In the genomic region with DNA sequence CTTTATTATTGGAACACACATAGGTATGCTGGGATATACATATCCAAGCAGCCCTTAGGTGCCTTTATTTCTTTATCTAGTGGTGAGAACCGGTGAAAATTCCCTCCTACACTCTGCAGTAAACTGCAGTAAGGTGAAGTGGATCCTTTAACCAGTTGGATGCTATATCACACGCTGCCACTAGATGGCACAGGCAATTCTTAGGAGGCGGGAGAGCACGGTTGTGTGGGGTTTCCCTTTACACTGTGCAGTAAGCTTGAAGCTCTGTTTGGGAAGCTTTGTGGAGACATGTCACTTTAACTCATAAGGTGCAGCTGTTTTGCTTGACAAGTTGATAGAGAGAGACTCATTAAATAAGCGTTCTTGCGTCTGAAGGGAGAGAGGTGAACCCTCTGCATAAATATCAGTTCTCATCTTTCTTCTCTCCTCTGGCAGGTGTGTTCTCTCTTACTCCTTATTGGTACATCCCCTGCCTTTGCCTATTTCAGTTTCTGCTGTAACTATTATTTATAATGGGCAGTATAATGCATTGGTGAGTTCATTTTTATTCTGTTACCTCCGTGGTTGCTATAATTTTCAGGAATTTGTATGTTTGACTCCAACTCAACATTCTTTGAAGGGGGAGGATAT, we compare ENCODE assay signal across 8 mouse cellular contexts. TPM values are rescaled to one million over a fixed set of nuclear protein-coding genes. Genes with fewer than 3 reads are reported as not detected.
DNase-seq lines count a peak whose midpoint lies in the region; ATAC-seq and TF ChIP-seq lines count a peak whose summit lies in the region.

No protein-coding gene starts in this region.

- no peaks in the 10 kb centered on the region for H3K36me3 ChIP-seq in MEL (ENCODE audit: control insufficient read depth in 1 of 2, insufficient read depth in 2 of 2, low read length in 2 of 2)
- H3K36me3 ChIP-seq in embryonic facial prominence, embryonic 15.5 days: no peaks in the 10 kb centered on the region
- no peaks in the 10 kb centered on the region for H3K36me3 ChIP-seq in hindbrain, embryonic 10.5 days

- 0 out of 4 replicates have a peak, but pooled peaks cover 0 to 1% of the 10 kb centered on the region in 2 experiments for H3K27me3 ChIP-seq in MEL (ENCODE audit: control insufficient read depth in 1 of 2, insufficient read depth in 2 of 2, low read length in 2 of 2)
- no peaks in the 10 kb centered on the region for H3K27me3 ChIP-seq in embryonic facial prominence, embryonic 15.5 days
- no peaks in the 10 kb centered on the region for H3K27me3 ChIP-seq in hindbrain, embryonic 10.5 days (ENCODE audit: insufficient read depth, poor library complexity, severe bottlenecking)

- peak; percentile 77 for DNase-seq in MEL (ENCODE audit: low read depth, low spot score)
- peak; percentile 64 for DNase-seq in hindbrain, embryonic 10.5 days (ENCODE audit: low spot score)
- peak; percentile 73 to 78 for DNase-seq in layer of hippocampus, postnatal 10 days (ENCODE audit: low spot score in 2 of 2)
- peak; percentile 74 for DNase-seq in lung, postnatal 10 days
- peak; percentile 82 for DNase-seq in retina, postnatal 1 day

- TF ChIP-seq EP300 in MEL (IDR thresholded peaks at IDR 0.05; ENCODE audit: low read depth in 1 of 2, low read length in 2 of 2): no peak

- H3K4me1 ChIP-seq in MEL (ENCODE audit: control insufficient read depth in 1 of 2, insufficient read depth in 2 of 2, low read length in 2 of 2): no peaks in the 10 kb centered on the region
- no peaks in the 10 kb centered on the region for H3K4me1 ChIP-seq in bone marrow macrophage, adult 2 months (ENCODE audit: control insufficient read depth, insufficient read depth, low read length)
- no peaks in the 10 kb centered on the region for H3K4me1 ChIP-seq in embryonic facial prominence, embryonic 15.5 days
- H3K4me1 ChIP-seq in hindbrain, embryonic 10.5 days (replicated peaks): no peaks in the 10 kb centered on the region

- no peak overlapping the region for H3K4me3 ChIP-seq in MEL (ENCODE audit: control insufficient read depth in 1 of 2, insufficient read depth in 1 of 2, low read depth in 2 of 2, low read length in 2 of 2)
- no peak overlapping the region for H3K4me3 ChIP-seq in bone marrow macrophage, adult 2 months (ENCODE audit: insufficient read depth, low read length)
- no peak overlapping the region for H3K4me3 ChIP-seq in embryonic facial prominence, embryonic 15.5 days (replicated peaks)
- no peak overlapping the region for H3K4me3 ChIP-seq in hindbrain, embryonic 10.5 days

- no peak for TF ChIP-seq POLR2A in MEL (IDR thresholded peaks at IDR 0.05; ENCODE audit: control insufficient read depth in 1 of 2, insufficient read depth in 1 of 2, low read depth in 1 of 2, low read length in 2 of 2, poor library complexity in 1 of 2)
- no peak for TF ChIP-seq POLR2A in bone marrow macrophage, adult 2 months (IDR thresholded peaks at IDR 0.05; ENCODE audit: borderline replicate concordance, low read depth, low read length)

- TF ChIP-seq RAD21 in MEL (IDR thresholded peaks at IDR 0.05; ENCODE audit: low read depth, low read length): peak; percentile 50

- WGBS in embryonic facial prominence, embryonic 15.5 days: 8% methylated on average over 7 of the region's 7 CpGs
- WGBS in hindbrain, embryonic 10.5 days: 12% methylated on average over 7 of the region's 7 CpGs

- no peaks in the 10 kb centered on the region for H3K9me3 ChIP-seq in MEL (replicated peaks; ENCODE audit: insufficient read depth, low read length)
- no peaks in the 10 kb centered on the region for H3K9me3 ChIP-seq in embryonic facial prominence, embryonic 15.5 days (replicated peaks)
- H3K9me3 ChIP-seq in hindbrain, embryonic 10.5 days: no peaks in the 10 kb centered on the region

- no peak overlapping the region for H3K27ac ChIP-seq in MEL (ENCODE audit: control insufficient read depth, low read depth, low read length)
- H3K27ac ChIP-seq in bone marrow macrophage, adult 2 months (ENCODE audit: insufficient read depth, low read depth, low read length): no peak overlapping the region
- no peak overlapping the region for H3K27ac ChIP-seq in embryonic facial prominence, embryonic 15.5 days (replicated peaks)
- no peak overlapping the region for H3K27ac ChIP-seq in hindbrain, embryonic 10.5 days

- peak; percentile 57; the same call in 1 of the 2 replicates for ATAC-seq in embryonic facial prominence, embryonic 15.5 days (ENCODE audit: insufficient number of reproducible peaks, low FRiP score, low TSS enrichment, low read depth)
- no peak for ATAC-seq in erythroid progenitor cell, adult 5-6 weeks (replicated peaks; ENCODE audit: low FRiP score, poor library complexity, severe bottlenecking)

- TF ChIP-seq CTCF in MEL (IDR thresholded peaks at IDR 0.05 in 2 of 3, conservative IDR thresholded peaks at IDR 0.05 in 1 of 3; ENCODE audit: control insufficient read depth in 1 of 3, insufficient read depth in 1 of 3, low read depth in 2 of 3, low read length in 3 of 3, poor library complexity in 1 of 3, severe bottlenecking in 1 of 3): peak; percentile 72 to 91 (median 75)
- peak; percentile 68 for TF ChIP-seq CTCF in bone marrow macrophage, adult 2 months (IDR thresholded peaks at IDR 0.05; ENCODE audit: low read depth, low read length)

- no peak overlapping the region for H3K9ac ChIP-seq in MEL (ENCODE audit: control insufficient read depth, low read depth, low read length, poor library complexity, severe bottlenecking)
- H3K9ac ChIP-seq in embryonic facial prominence, embryonic 15.5 days: no peak overlapping the region

- no peak overlapping the region for H3K4me2 ChIP-seq in embryonic facial prominence, embryonic 15.5 days (replicated peaks)

- no peaks in the 10 kb centered on the region for H3K79me2 ChIP-seq in MEL (ENCODE audit: control insufficient read depth, insufficient read depth, low read length, poor library complexity)

TF ChIP-seq in MEL, 35 proteins besides CTCF, POLR2A, EP300 and RAD21:
- TF ChIP-seq UBTF (IDR thresholded peaks at IDR 0.05; ENCODE audit: borderline replicate concordance, insufficient read depth, low read depth, low read length): no peak
- TF ChIP-seq MXI1 (IDR thresholded peaks at IDR 0.05; ENCODE audit: low read depth, low read length): no peak
- no peak for TF ChIP-seq HCFC1 (IDR thresholded peaks at IDR 0.05; ENCODE audit: low read depth, low read length)
- TF ChIP-seq USF1 (IDR thresholded peaks at IDR 0.05; ENCODE audit: low read depth, low read length): no peak
- TF ChIP-seq USF2 (IDR thresholded peaks at IDR 0.05; ENCODE audit: borderline replicate concordance in 1 of 2, insufficient read depth in 1 of 2, low read depth in 1 of 2, low read length in 2 of 2): no peak
- TF ChIP-seq SMC3 (IDR thresholded peaks at IDR 0.05; ENCODE audit: low read depth, low read length): peak; percentile 73
- TF ChIP-seq MYB (IDR thresholded peaks at IDR 0.05; ENCODE audit: low read depth, low read length): no peak
- no peak for TF ChIP-seq NELFE (IDR thresholded peaks at IDR 0.05; ENCODE audit: low read depth, low read length)
- no peak for TF ChIP-seq E2F4 (IDR thresholded peaks at IDR 0.05; ENCODE audit: borderline replicate concordance, low read depth, low read length)
- TF ChIP-seq TBP (IDR thresholded peaks at IDR 0.05; ENCODE audit: low read depth, low read length): no peak
- TF ChIP-seq ZKSCAN1 (IDR thresholded peaks at IDR 0.05; ENCODE audit: low read depth, low read length): no peak
- peak; percentile 33 for TF ChIP-seq ZC3H11A (IDR thresholded peaks at IDR 0.05; ENCODE audit: low read depth, low read length)
- no peak for TF ChIP-seq ELF1 (IDR thresholded peaks at IDR 0.05; ENCODE audit: low read depth, low read length)

RNA-seq across cellular contexts. Expression of a gene that starts 22.9 kb away (rescaled TPM):
- 29.3 and 32.2 TPM in 2 replicates for total RNA-seq in MEL (2012; rRNA removed)
- 10 to 100 TPM in 1 of 2 experiments, not detected in 1; 50.3 TPM for polyA plus RNA-seq in MEL (2012; ENCODE audit: insufficient read depth in 1 of 2, insufficient read length in 2 of 2, low read depth in 1 of 2, low replicate concordance in 2 of 2, missing spikeins in 1 of 2)
- 25.3 and 25.5 TPM in 2 replicates for polyA plus RNA-seq in bone marrow macrophage, adult 2 months (2012; ENCODE audit: insufficient read depth, insufficient read length, missing spikeins)
- 128 and 133 TPM in 2 replicates for polyA plus RNA-seq in embryonic facial prominence, embryonic 15.5 days (2015; fragmentation: Nextera tagmentation; extraction: Ambion mirVana)
- polyA plus RNA-seq in hindbrain, embryonic 10.5 days (2016; fragmentation: Nextera tagmentation; extraction: Ambion mirVana): 84.5 and 96.8 TPM in 2 replicates
- total RNA-seq in layer of hippocampus, postnatal 10 days (2021): 100 to 1,000 TPM; 136 to 145 TPM
- total RNA-seq in erythroid progenitor cell, adult 5-6 weeks (2015; ENCODE audit: low replicate concordance): 1.7 and 23.1 TPM in 2 replicates
- 3.9 and 7.7 TPM in 2 replicates for total RNA-seq in erythroid progenitor cell, adult 5-6 weeks (2017; ENCODE audit: low replicate concordance)
